Mouse (Mus musculus) ZHBTc4 (cell line): Measurements from ENCODE around the gene Coq10b.

Source experiments
- DNase-seq: peaks from one replicate; pipeline ENCODE4 v3.0.0-alpha.2; 2011; ENCODE audit warnings: low read depth, low spot score

Gene Coq10b

GRCm38 (mm10) chr1:55052355-55052953 is at the start of gene Coq10b:
TSS of gene Coq10b (plus strand) at chr1:55052770.
- peak; percentile 99 for DNase-seq

DNA sequence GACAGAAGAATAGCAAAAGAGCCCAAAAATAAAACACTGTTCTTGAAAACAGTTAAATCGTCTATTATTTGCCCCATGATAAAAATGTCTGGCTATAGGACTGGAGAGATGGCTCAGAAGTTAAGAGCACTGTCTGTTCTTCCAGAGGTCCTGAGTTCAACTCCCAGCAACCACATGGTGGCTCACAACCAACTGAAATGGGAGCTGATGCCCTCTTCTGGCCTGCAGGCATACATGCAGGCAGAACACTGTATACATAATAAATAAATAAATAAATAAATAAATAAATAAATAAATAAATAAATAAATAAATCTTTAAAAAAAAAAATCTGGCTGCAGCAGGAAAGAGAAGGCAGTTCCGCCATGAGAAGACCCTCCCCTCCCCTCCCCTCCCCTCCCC is 44.3 kb upstream of the Coq10b start:
- peak; percentile 51 for DNase-seq

GRCm38 (mm10) chr1:55012513-55012912 is 40.1 kb upstream of the Coq10b start:
- peak; percentile 46 for DNase-seq

DNA sequence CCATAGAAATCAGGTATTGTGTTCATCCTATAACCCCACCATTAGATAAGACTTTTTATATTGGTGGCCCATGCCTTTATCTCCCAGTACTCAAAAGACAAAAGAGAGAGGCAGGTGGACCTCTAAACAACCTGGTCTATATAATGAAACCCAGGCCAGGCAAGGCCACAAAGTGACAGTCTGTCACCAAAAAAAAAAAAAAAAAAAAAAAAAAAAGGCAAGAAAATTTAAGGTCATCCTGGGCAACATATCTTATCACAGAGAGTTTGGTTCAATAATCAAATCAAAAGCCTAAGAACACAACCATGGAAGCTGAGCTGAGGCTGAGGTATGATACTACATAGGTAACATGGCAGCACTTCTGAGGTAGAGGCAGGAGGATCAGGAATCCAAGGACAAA is 30.7 kb upstream of the Coq10b start:
- DNase-seq = no peak

GRCm38 (mm10) chr1:55025656-55026430 is 26.7 kb upstream of the Coq10b start:
- no peak for DNase-seq

GRCm38 (mm10) chr1:55026444-55027252 is 25.9 kb upstream of the Coq10b start:
- peak; percentile 56 for DNase-seq

DNA sequence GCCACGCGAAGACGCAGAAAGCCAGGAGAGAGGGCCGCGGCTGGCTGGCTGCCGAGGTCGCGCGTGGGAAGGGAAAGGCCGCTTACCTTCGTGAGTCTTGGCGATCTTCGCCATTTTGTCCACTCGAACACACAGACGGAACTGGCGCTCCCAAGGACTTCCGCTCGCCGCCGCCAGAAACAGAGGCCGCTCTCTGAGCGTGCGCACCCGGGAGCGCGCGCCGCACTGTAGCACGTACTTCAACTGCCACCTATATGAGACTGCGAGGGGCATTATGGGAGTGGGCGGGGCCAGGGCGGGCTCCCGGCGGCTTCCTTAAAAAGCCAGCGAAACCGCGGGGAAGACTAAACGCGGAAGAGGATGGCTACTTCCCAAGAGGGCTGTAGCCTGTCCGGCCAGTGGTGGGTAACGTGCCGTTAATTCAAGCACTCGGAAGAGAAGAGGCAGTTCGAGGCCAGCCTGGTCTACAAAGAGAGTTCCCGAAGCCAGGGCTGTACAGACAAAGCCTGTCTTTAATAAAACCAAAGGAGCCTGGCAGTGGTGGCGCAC is 25.2 kb upstream of the Coq10b start, which contains the start of gene Sf3b1:
Gene Sf3b1, minus strand, starts transcription at position 229 of the 549 bp plus-strand sequence.
- peak; percentile 99 for DNase-seq

- DNase-seq = no peak
Observed at GRCm38 (mm10) chr1:55027966-55028365, 24.6 kb upstream of the Coq10b start.

GRCm38 (mm10) chr1:55028512-55029249 is 23.9 kb upstream of the Coq10b start:
- no peak for DNase-seq

- DNase-seq = no peak
Observed at GRCm38 (mm10) chr1:55029446-55029845, 23.1 kb upstream of the Coq10b start.

- DNase-seq = peak; percentile 51
Observed at GRCm38 (mm10) chr1:55031026-55031779, 21.4 kb upstream of the Coq10b start.

DNA sequence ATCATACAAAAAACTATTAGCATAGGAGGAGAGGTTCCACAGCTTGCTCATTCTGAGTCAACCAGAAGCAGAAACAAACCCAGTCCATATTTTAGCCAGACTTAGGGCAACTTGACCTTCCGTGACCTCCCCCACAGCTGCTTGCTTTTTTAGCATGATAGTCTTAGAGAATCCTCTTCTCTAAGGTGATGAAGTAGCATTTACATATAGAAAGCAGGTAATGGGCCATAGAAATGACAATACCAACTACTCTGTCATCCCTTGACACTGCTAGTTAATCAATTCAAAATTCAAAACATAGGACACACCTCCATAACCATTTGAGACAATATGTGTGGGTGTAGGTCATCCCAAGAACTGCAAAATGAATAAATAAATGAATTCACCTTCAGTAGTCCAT is 12.6 kb upstream of the Coq10b start:
- peak; percentile 77 for DNase-seq

GRCm38 (mm10) chr1:55041691-55042090 is 10.9 kb upstream of the Coq10b start:
- no peak for DNase-seq

DNA sequence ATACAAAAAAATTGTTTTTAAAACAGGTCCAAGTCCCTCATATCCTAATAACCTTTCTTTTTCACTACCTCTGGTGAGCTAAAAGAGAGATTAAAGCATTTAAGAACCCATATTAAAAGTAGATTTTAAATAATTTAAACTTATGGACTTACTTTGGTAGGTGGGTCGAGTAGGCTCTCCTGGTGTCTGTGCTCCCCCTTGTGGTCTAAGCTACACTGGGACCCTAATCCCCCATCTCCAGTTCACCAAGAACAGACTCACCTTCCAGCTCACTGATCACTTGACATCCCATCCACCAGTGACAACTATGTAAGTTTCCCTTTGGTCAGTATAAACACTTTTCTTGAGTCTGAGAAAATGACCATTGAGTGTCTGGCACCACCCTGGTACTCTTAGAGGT is 10.3 kb upstream of the Coq10b start:
- DNase-seq = peak; percentile 47

GRCm38 (mm10) chr1:55043164-55043563 is 9.4 kb upstream of the Coq10b start:
- no peak for DNase-seq

- no peak for DNase-seq
Observed at GRCm38 (mm10) chr1:55048841-55049587, 3.6 kb upstream of the Coq10b start.

- DNase-seq = no peak
Observed at GRCm38 (mm10) chr1:55051671-55052070, 899 bp upstream of the Coq10b start.

DNA sequence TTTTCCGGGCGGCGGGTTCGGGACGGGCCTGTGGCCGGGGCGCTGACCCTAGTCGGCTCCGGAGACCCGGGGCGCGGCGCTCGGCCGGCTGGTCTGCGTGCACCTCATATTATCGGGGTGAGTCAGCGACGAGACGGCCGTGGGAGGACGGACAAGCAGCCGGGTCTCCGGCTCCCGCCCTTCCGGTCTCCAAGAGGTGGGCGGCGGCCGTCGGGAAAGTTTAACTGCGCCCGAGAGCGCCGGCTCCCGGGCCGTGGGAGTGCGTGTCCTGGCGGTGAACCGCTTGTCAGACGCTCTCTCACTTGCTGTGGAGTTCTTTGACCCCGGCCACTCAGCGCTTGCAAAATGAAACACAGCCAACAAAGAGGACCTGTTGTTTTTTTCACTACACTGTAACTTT is 435 bp downstream of the Coq10b start:
- DNase-seq = peak; percentile 81

DNA sequence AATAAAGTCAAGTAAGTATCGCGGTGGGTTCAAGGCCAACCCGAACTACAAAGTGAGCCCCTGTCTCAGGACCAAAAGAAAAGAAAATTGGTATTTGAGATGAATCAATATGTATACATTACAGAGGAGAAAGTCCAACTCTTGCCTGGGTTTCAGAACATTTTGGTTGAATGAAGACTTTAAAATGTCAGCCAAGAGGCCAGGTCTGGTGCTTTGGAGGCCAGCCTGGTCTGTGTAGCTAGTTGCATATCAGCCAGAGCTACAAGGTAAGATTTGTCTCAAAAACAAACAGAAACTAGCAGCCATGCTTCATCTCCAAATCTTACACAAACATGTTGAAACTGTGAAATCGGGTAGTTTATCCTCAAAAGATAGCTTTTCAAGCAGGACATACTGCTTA is 1.0 kb downstream of the Coq10b start:
- DNase-seq = no peak
